Mouse (Mus musculus): Measurements from ENCODE around the gene Trim54.

Gene Trim54

DNA sequence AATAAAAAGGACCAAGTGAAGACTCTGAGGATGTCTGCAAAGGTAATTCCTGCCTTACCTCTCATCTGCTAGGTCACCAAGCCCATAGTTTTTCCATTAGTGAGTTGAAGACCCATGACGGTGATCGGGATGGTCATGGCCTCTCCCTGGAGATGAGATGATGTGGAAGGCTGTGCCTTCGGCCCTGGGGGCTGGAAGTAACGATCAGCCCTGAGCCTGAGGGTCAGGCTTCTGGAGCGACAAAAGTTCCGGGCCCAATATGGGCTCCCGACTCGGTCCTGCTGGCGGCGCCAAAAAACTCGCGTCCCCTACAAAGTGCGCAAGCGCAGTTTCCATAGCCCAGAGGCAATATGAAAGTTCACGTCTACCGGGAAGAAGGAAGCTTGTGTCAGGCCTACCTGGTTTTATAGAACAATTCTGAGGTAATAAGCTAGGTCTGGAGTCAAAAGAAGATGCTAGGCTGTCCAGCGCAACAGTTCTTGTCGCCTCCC lies 8.5 kb upstream of the Trim54 start, which contains the start of gene Slc30a3:
Gene Slc30a3 (minus strand): TSS at position 238 of the 491 bp plus-strand sequence.
- no peak for DNase-seq

DNA sequence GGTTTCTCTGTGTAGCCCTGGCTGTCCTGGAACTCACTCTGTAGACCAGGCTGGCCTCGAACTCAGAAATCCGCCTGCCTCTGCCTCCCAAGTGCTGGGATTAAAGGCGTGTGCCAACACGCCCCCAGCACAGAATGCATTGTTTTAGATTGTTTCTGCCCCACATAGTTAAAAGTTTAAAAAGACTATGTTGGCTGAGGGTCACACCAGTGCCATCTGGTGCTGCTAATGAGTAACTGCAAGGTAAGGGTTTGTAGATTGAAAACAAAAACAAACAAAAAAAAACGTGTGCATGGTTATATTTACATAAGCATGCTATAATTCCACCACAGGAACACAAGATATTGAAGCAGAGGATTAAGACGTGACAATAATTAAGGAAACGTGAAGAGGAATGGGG lies 5.7 kb upstream of the Trim54 start:
- peak in 1 of 2 experiments; percentile 35 for DNase-seq

DNA sequence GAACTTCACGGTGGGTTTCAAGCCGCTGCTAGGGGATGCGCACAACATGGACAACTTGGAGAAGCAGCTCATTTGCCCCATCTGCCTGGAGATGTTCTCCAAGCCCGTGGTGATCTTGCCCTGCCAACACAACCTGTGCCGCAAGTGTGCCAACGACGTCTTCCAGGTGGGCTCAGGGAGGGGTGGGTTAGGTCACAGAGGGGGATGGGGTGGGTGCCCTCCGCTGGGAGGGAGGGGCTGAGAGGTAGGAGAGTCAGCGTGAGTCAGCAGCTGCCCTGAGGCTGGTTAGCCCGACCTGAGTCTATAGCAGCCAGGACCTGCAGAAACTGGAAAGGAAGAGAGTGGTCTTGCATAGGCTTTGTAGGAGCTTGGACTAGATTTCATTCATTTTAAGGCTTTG lies 400 bp downstream of the Trim54 start:
- no peak for DNase-seq

DNA sequence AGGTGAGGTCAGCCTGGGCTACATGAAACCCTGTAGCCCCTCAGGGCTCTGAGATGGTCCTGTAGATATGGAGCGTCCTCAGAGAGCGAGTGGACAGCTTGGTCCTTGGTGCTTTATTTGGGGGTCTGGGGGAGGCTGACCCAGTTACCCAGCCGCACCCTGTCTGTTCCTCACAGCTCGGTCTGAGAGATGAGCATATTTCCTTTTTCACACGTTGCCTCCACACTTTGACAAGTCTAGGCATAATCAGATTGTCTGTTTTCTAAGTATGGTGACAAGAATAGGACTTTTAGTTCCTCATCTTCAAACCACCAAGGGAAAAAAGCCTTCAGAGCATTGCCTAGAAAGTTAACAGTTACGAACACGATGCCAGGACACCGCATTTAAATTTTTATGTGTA lies 4.6 kb downstream of the Trim54 start:
- DNase-seq, result no peak

DNA sequence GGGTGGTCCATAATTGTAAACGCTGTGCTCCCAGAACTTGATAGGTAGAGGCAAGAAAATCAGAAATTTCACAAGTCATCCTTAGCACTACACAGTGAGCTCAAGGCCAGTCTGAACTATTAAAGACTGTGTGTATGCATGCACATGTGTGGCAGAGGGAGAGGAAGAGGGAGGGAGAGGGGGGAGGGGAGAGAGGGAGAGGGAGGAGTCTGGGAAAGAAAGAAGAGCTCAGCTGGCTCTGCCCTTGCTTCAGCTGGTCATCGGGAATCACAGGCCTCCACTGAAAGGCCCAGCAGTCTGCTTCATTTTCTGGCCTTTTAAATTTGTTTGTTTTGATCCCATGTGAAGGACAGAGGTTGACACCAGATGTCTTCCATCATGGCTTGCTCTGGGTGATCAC lies 7.0 kb downstream of the Trim54 start:
- no peak for DNase-seq

DNA sequence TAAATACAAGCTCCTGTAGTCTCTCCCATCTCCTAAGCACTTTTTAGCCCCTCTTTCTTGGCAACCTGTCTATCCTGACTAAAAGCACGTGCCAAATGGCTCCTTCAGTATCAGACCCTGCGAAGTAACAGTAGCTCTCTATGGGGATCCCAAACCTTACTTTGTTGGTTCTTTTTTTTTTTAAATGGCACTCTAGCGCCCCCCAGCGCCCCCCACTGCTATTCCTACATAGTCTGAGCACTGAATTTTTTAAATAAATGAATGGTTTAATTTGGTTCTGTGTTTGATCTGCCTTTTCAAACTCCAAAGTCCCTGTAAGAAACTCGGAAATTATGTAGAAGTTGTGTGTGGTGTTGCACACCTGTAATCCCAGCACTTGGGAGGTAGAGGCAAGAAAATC lies 9.5 kb downstream of the Trim54 start:
- DNase-seq, result no peak

DNA sequence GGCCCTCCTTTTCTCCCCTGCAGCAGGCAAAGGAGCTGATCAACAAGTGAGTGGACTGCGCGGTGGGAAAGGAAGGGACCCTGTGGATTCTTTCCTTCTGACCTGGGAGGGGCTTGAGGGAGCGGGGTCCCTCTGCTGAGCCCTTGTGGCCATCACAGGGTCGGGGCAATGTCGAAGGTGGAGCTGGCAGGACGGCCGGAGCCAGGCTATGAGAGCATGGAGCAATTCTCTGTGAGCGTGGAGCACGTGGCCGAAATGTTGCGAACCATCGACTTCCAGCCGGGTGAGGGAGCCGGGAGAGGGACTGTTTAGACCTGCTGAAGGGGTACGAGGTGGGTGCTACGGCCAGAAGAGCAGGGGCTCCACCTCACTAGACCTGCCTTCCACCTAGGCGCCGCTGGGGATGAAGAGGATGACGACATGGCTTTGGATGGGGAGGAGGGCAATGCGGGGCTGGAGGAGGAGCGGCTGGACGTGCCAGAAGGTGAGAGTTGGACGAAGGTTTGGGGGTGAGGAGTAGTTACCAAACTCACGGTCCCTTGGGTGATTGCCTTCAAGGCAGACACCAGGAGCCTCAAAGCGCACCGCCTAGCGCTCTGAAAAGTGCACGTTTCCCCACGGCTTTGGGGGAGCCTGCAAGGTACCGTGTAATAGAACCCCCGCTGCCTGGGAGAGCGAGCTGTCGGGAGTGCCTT lies 20.4 kb downstream of the Trim54 start:
- peak in 1 of 2 experiments; percentile 4 for DNase-seq

DNA sequence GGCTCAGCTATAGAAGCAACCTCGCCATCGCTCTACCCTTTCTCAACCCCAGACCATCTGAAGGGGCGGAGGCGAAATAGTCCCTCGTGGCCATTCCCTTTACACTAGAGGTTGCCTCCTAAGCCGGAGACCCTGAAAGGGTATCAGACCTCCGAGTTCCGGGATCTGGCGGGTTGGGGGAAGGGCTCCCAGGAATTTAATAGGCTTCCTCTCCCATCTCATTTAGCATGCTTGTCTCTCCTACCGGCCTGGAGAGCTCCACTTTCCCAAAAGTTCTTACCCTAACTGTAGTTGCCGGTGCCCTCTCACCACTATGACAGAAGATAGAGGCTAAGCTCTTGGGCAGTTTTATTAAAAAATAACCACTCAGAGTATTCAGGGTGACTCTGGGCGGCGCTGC lies 21.1 kb downstream of the Trim54 start:
- no peak for DNase-seq

DNA sequence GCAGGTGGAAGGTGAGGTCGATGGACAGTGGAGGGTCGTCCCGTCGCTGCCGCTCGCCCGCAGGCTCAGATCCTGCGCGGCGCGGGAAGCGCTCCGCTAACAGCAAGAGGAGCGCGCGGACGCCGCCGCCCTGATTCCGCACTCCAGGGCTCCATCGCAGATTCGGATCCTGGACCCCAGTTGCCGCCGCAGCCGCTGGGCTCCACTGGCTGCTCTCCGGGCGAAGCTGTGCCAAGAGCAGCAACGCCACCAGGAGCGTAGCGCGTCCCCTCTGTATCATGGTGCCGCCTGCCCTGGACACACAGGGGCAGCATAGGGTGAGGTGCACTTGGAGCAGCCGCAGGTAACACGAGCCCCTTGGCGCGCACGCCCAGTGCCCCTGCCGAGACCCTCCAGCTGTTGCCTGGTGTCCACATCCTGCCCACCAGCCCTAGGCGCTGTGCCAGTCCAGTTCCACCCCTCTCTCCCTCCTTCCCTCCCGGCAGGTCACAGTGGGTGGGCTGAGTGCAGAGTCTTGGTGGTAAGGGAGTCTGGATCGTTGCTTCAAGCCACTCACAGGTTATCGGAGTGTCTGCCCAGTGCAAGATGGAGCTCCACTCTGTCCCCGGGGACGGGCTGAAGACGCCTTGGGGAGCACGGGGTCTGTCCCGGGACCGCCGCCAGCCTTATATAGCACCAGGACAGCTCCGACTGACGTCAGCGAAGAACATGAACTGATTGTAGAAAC lies 21.9 kb downstream of the Trim54 start, which contains the start of gene Ucn:
Gene Ucn (minus strand): TSS at position 589 of the 727 bp plus-strand sequence.
- peak; percentile 34 to 41 for DNase-seq

DNA sequence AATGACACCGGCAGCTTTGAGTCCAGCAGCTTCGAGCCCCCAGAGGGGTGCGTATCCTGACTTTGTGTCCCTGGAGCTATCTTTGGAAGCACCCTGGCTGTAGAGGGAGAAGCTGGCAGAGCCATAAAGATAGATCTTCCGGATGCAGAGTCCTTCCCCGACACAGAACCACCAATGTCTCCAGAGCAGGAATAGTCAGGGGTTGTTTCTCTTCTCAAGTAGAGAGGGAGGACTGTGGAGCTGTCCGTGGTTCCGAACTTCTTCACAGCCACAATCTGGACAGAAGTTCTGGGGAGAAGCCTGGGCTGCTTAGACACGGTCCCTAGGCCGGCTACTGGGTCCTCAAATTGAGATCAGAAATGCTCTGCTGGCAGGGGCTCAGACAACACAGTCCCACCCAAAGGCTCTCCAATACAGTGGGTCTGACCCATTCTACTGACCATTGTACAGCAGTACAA lies 22.5 kb downstream of the Trim54 start:
- DNase-seq, result peak; percentile 75 to 76

DNA sequence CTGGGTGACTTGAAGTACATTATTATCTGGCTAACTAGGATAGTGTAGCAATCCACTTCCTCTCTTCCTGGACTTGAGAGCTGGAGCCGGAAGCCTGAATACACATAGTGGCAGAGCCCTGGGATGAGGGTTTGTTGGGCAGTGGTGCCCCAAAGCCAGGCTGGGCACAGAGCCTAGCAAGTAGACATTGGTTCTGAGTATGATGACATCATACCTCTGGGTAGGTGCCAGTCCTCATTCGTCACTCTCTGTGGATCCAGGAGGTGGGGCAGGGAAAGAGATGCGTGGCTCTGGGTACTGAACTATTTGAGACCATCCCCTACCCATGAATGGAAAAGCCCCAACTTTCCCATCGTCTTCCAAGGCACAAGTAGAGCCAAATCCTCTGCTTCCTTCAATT lies 33.3 kb downstream of the Trim54 start:
- DNase-seq, result no peak

DNA sequence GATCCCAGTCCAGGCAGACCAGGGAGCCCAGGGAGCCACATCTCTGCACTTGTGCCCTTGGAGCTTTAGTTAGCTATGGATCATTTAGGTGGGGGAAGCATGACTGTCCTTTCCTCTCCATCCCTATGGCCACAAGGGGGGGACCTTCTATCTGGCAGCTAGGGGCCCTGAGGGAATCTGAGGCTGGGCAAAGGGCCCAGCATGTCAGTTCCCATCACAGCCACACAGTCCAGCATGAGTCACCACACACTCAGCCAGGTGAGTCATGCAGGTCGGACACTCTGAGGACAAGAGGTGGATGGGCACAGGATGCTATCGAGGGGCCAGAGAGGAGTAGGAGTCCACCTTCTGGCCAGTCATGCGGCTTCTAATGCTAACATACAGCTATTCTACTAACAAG lies 35.2 kb downstream of the Trim54 start:
- DNase-seq, result peak; percentile 7 to 14

DNA sequence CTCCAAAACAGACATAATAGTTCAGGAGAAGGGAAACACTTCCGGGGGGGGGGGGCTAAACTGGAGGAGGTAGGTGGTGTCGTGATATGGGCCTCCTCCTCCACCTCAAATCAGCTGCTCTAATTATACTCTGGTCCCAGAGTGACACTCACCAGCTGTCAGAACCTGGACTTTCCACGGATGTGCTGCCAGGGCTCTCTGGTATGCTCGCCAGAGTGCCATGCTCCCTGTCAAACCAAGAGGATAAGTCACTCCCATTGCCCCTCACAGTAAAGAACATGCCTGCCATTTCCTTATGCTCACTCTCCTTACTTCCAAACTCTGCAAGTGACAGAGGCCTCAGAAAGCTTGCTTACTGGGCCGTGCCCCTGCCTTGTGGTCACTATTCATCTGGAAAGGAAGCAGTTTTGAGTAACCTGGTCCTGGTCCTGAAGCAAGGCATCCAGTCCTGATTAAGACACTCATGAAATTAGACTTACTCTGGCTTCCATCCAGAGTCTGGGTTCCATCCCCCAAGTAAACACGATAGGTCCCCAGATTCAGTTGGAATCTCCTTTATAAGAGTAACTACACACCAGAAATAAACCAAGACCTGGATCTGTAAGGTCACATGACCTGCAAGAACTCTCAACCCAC lies 37.1 kb downstream of the Trim54 start:
- DNase-seq, result peak; percentile 19 to 28

DNA sequence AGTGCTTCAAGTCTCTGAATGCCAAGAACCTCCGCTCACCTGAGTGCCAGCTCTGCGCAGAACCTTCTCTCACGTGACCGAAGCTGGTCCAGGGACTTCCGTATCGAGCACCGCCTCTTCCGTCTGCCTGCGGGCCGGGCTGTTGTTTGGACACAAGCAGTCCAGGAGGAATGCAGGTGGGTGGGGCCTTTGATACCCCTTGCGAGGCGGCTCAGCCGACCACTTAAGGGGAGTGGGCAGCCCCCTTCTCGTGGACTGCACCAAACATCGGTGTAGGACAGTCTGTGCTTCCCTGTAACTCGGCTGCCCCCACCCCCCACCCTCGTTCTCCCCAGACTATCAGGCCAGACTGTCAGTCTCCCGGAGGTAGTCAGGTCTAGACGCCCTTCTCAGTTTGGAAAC lies 37.6 kb downstream of the Trim54 start, which contains the start of gene Mpv17:
Gene Mpv17 (minus strand): TSS at position 100 of the 402 bp plus-strand sequence.
- DNase-seq, result peak; percentile 85 to 92

DNA sequence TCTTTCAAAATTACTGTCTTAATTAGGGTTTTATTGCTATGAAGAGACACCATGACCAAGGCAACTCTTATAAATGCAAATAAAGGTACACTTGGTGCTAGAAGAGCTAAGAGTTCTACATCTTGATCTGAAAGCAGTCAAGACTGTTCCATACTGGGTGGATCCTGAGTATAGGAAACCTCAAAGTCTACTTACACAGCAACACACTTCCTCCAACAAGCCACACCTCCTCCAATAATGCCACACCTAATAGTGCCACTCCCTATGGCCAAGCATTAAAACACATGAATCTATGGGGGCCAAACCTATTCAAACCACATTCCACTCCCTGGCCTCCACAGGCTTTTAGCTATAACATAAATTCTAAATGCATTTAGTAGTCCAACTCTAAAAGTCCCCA lies 46.0 kb downstream of the Trim54 start:
- DNase-seq, result no peak

DNA sequence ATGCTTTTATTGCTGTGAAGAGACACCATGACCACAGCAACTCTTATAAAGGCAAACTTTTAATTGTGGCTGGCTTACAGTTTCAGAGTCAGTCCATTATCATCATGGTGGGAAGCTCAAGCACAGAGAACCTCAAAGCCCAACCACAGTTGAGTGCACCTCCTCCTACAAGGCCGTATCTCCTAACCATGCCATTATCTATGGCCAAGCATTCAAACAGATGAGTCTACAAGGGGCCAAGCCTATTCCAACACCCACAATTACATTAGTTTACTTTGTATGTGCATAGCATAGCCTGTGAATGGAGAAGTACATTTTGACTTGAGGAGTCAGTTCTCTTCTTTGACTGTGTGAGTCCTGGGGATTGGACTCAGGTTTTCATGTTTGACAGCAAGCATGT lies 48.4 kb downstream of the Trim54 start:
- no peak for DNase-seq

DNA sequence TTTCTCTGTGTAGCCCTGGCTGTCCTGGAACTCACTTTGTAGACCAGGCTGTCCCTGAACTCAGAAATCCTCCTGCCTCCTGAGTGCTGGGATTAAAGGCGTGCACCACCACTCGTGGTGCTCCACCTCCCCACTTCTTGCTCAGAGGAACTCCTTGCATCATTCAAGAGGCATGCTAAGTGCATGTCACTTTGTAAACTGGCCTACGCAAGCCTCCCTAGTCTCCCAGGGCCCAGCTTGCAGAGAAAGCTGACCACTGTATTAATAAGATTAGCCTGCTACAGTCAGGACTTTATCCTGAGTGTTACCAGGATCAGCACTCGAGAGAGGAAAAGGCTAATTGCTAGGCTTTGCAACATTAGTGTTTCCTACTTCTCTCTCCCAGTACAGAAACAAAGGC lies 52.1 kb downstream of the Trim54 start:
- no peak for DNase-seq

DNA sequence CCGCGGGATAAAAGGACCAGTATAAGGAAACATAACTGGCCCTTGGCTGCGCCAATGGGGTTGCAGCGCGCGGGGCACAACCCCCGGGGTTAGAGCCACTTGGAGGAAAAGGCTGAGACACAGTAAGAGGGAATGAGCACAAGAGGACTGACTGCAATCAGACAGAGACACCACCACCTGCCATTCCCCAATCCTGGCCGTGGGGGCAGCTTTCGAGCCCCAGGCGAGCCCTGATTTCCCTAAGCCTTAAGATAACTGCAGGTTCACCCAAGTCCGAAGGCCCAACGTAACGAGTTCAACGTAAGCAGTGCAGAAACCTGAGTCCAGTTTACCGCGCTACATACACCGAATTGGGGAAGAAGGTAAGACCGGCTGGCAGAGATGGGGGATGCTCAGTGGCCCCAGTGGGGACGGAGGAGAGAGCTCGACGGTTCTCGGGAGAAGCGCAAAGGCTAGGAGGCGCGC lies 62.8 kb downstream of the Trim54 start:
- peak; percentile 40 to 62 for DNase-seq

DNA sequence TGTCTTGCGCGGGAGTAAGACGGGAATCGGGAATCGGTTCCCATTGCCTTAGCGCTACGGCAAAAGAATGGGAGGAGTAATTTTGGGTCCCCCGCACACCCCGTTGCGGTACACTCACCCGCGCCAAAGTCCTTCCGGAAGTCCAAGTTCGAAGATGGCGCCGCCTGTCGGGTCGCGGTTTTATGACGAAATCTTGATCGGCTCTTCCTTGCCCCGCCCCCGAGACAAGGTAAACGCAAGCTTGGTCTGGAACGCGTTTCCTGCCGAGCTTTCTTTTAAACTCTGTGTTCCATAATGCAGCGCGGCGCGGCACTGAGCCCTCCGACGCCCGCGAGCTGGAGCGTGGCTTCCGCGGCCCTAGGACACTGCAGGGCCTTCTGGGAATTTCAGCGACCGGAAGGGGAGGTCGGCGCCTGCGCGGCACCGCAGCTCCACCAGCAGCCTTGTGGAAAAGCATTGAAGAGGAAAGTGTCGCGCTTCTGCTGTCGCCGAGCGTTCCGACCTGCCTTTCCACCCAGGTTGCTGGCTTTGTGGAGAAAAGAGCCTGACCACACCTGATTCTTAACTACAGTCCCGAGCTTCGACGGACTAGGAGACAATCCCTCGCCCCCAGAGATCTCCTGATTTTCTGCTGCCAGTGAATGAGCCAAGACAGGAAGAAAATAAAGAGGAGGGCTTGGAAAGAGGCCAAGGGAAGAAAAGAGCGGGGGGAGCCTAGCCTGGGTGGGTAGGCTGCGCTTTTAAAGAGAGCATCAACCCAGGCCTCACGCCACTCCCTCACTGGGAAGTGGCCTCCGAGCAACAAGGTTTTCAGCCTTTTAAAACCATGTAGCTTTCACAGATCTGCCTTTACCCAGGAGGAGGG lies 63.5 kb downstream of the Trim54 start, which contains the start of the genes Gm29609 and Gtf3c2:
Gene Gm29609 (minus strand): TSS at position 146 of the 865 bp plus-strand sequence.
Gene Gtf3c2 (minus strand): TSS at position 379 of the 865 bp plus-strand sequence.
- peak; percentile 95 to 97 for DNase-seq

DNA sequence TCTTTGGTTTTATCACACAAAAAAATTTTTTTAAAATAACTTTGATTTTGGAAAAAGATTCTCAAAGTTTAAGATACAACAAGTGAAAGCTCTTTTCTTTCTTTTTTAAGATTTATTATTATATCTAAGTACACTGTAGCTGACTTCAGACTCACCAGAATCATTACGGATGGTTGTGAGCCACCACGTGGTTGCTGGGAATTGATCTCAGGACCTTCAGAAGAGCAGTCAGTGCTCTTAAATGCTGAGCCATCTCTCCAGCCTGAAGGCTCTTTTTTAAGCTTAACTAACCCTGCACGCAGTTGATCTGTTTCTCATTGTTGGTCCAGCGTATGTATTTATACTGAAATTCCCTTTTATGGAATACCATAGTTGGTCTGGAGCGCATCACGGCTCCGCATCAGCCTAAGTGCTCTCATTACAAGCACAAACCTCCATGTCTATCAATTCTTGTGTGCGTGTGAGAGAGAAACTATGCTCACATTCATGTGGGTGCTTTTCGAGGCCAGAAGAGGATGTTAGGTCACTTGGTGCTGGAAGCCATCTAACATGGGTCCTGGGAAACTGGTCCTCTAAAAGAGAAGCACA lies 64.8 kb downstream of the Trim54 start:
- DNase-seq, result no peak

DNA sequence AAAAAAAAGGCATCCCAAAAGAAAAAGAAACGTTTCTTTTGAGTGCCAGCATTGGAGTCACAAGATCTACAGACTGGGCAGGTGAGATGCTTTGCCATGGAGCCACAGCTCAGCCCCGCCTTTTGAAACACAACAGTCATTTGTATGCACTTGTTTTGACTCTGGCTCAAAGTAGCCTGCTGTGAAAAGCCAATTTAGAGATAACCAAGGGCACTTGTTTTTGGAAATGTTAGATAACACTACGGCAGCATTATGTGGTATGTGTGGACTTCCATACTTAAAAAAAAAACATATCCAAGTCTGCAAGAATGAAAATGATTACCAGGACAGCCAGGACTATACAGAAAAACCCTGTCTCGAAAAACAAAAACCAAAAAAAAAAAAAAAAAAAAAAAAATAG lies 67.2 kb downstream of the Trim54 start:
- DNase-seq, result no peak

All from kidney, postnatal 4 days (tissue).